Mouse (Mus musculus): ENCODE data around the gene Wdpcp.

DNA sequence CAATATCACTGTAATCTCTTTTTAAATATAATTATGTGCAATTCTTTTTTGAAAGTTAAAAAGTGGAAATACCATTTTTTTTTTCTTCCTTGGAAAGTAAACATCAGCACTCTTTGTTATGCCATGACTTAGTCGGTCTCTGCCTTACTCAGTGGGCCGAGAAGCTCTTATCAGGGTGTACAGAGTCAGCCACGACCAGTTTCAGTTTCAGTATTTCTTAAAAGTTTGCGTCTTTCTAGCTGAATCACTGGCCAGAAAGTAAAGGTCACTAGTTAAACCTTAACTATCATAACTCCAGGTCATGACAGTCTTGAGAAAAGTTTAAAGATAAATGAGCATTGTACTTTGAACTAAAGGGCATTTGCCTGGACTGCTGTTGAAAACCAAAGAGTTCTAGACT lies 22.3 kb upstream of the Wdpcp start:
- TF ChIP-seq CTCF (IDR thresholded peaks at IDR 0.05; ENCODE audit: insufficient read depth, low read depth, low read length) (no peak), POLR2A (IDR thresholded peaks at IDR 0.05; ENCODE audit: insufficient read depth, low read depth, low read length) (no peak)

Measured in olfactory bulb, adult 2 months (tissue).